Mouse (Mus musculus) forebrain, postnatal 0 days (tissue): Measurements from ENCODE around the gene Timmdc1. TPM values are rescaled to one million over a fixed set of nuclear protein-coding genes. Genes with fewer than 3 reads are reported as not detected.

Experiments used
- ATAC-seq: fragments of 200-750 bp; cut with Nextera tagmentation; 2 replicates; pipeline ENCODE4 v1.8.0; 2017; ENCODE audit warnings: mild to moderate bottlenecking, moderate library complexity
- DNase-seq: peaks from one replicate; pipeline ENCODE4 v3.0.0-alpha.2; 2015
- H3K27ac ChIP-seq: fragments of 300-500 bp; sonication (generic); 2 replicates; pipeline ENCODE4 v1.5.1; 2014; ENCODE audit warnings: low read depth, mild to moderate bottlenecking, antibody characterized with exemption, low read length, moderate library complexity, mixed read lengths
- H3K27me3 ChIP-seq: fragments of 300-500 bp; sonication (generic); 2 replicates; pipeline ENCODE4 v1.6.1; 2014; ENCODE audit warnings: mild to moderate bottlenecking, low read length, mixed read lengths; ENCODE audit not compliant: insufficient read depth
- H3K36me3 ChIP-seq: fragments of 300-500 bp; sonication (generic); 2 replicates; pipeline ENCODE4 v1.6.1; 2014; ENCODE audit warnings: mild to moderate bottlenecking, moderate library complexity; ENCODE audit not compliant: insufficient read depth
- H3K4me1 ChIP-seq: fragments of 300-500 bp; sonication (generic); 2 replicates; pipeline ENCODE4 v1.6.1; 2014; ENCODE audit warnings: antibody characterized with exemption; ENCODE audit not compliant: insufficient read depth
- H3K4me2 ChIP-seq: fragments of 300-500 bp; sonication (generic); 2 replicates; pipeline ENCODE4 v1.6.1; 2014; ENCODE audit warnings: low read depth, mild to moderate bottlenecking, moderate library complexity
- H3K4me3 ChIP-seq: fragments of 300-500 bp; sonication (generic); 2 replicates; pipeline ENCODE4 v1.5.1; 2014; ENCODE audit warnings: low read depth, low read length, mixed read lengths
- H3K9ac ChIP-seq: fragments of 300-500 bp; sonication (generic); 2 replicates; pipeline ENCODE4 v1.6.1; 2014; ENCODE audit warnings: mild to moderate bottlenecking
- H3K9me3 ChIP-seq: fragments of 300-500 bp; sonication (generic); 2 replicates; pipeline ENCODE4 v1.6.1; 2016; ENCODE audit warnings: low read length
- CTCF ChIP-seq: sonication (generic); IDR thresholded peaks from 2 replicates; pipeline ENCODE4 v1.5.1; 2016; ENCODE audit warnings: antibody characterized with exemption, control low read depth, low read depth
- WGBS: fragments of 180-500 bp; shearing (Covaris S2); extraction: QIAGEN DNeasy Blood & Tissue Kit; methylation state at CpG from one replicate; pipeline ENCODE4 v1.1.7; 2014; 5-methylcytosine and 5-hydroxymethylcytosine counted together
- polyA plus RNA-seq: library from polyadenylated mRNA; unstranded; fragments of >200 nt; fragmentation: Nextera tagmentation; extraction: Ambion mirVana; gene quantifications from 2 replicates; pipeline ENCODE4 v1.2.1, GENCODE M21; 2015
- total RNA-seq: library from RNA; depleted of rRNA; stranded (reverse); fragments of >200 nt; gene quantifications from 2 replicates; pipeline ENCODE4 v1.2.3, GENCODE M21; 2014

Timmdc1 gene
- total and polyA plus RNA-seq, 2 experiments from 2014 or later, result 27.2 to 30.3 TPM

GRCm38 (mm10) chr16:38461749-38462148 is 60.7 kb downstream of the Timmdc1 start:
- WGBS, result 80% methylated on average over 8 of the region's 8 CpGs
- DNase-seq (no peak), ATAC-seq (no peak)
- Histone ChIP-seq H3K4me3 (no peak overlapping the region), H3K9me3 (no peaks in the 10 kb centered on the region), H3K4me1 (no peaks in the 10 kb centered on the region), H3K4me2 (no peak overlapping the region), H3K9ac (no peak overlapping the region), H3K27ac (no peak overlapping the region), H3K36me3 (no peaks in the 10 kb centered on the region), H3K27me3 (no peaks in the 10 kb centered on the region)
- no peak for TF ChIP-seq CTCF

GRCm38 (mm10) chr16:38459990-38460389 is 62.5 kb downstream of the Timmdc1 start:
- Histone ChIP-seq H3K4me1 (no peaks in the 10 kb centered on the region), H3K9ac (no peak overlapping the region), H3K4me2 (no peak overlapping the region), H3K27me3 (no peaks in the 10 kb centered on the region), H3K36me3 (no peaks in the 10 kb centered on the region), H3K27ac (no peak overlapping the region), H3K9me3 (no peaks in the 10 kb centered on the region), H3K4me3 (no peak overlapping the region)
- ATAC-seq, result no peak
- WGBS, result 96% methylated on average over 4 of the region's 4 CpGs
- TF ChIP-seq CTCF, result no peak
- no peak for DNase-seq

- Histone ChIP-seq H3K36me3 (no peaks in the 10 kb centered on the region), H3K27ac (no peak overlapping the region), H3K9ac (no peak overlapping the region), H3K4me3 (no peak overlapping the region), H3K4me2 (no peak overlapping the region), H3K4me1 (no peaks in the 10 kb centered on the region), H3K27me3 (no peaks in the 10 kb centered on the region), H3K9me3 (no peaks in the 10 kb centered on the region)
- TF ChIP-seq CTCF, result no peak
- DNase-seq (no peak), ATAC-seq (no peak)
- WGBS, result 72% methylated on average over 6 of the region's 6 CpGs
Measured at GRCm38 (mm10) chr16:38458600-38459280, 63.7 kb downstream of the Timmdc1 start.

- no peaks in the 10 kb centered on the region for H3K36me3 ChIP-seq
- no peak for ATAC-seq
- no peaks in the 10 kb centered on the region for H3K27me3 ChIP-seq
- H3K9me3 ChIP-seq, result no peaks in the 10 kb centered on the region
- no peak for DNase-seq
- no peaks in the 10 kb centered on the region for H3K4me1 ChIP-seq
- 69% methylated on average over 11 of the region's 11 CpGs for WGBS
- H3K9ac ChIP-seq, result no peak overlapping the region
- TF ChIP-seq CTCF, result no peak
- no peak overlapping the region for H3K27ac ChIP-seq
- H3K4me2 ChIP-seq, result no peak overlapping the region
- H3K4me3 ChIP-seq, result no peak overlapping the region
Measured at GRCm38 (mm10) chr16:38456812-38457567, 65.5 kb downstream of the Timmdc1 start.

GRCm38 (mm10) chr16:38455511-38456418 is 66.7 kb downstream of the Timmdc1 start, which contains the start of gene Cd80:
Gene Cd80, plus strand, starts transcription at chr16:38455561.
- Histone ChIP-seq H3K9me3 (no peaks in the 10 kb centered on the region), H3K4me1 (peaks cover 7% of the 10 kb centered on the region; the same call in 1 of the 2 replicates), H3K36me3 (no peaks in the 10 kb centered on the region), H3K4me2 (no peak within 1 kb of the TSS), H3K4me3 (no peak within 1 kb of the TSS), H3K27ac (no peak within 1 kb of the TSS), H3K27me3 (no peaks in the 10 kb centered on the region), H3K9ac (no peak within 1 kb of the TSS)
- no peak for TF ChIP-seq CTCF
- ATAC-seq, result no peak
- no peak for DNase-seq
- WGBS, result 74% methylated on average over 17 of the region's 17 CpGs

- TF ChIP-seq CTCF, result no peak
- Histone ChIP-seq H3K4me3 (no peak overlapping the region), H3K27me3 (no peaks in the 10 kb centered on the region), H3K4me1 (peaks cover 7% of the 10 kb centered on the region; the same call in 1 of the 2 replicates), H3K27ac (no peak overlapping the region), H3K9me3 (no peaks in the 10 kb centered on the region), H3K9ac (no peak overlapping the region), H3K4me2 (no peak overlapping the region), H3K36me3 (peaks cover 5% of the 10 kb centered on the region; the same call in 1 of the 2 replicates)
- ATAC-seq (no peak), DNase-seq (no peak)
- WGBS, result 75% methylated on average over 11 of the region's 11 CpGs
Measured at GRCm38 (mm10) chr16:38454533-38455254, 67.8 kb downstream of the Timmdc1 start.
